8 mouse cellular contexts compared by ENCODE assay signal in genomic region chr19:37208986-37209385, GRCm38 (mm10). TPM values are rescaled to one million over a fixed set of nuclear protein-coding genes. Genes with fewer than 3 reads are reported as not detected.
DNase-seq lines count a peak whose midpoint lies in the region; ATAC-seq and TF ChIP-seq lines count a peak whose summit lies in the region.

No protein-coding gene starts in this region.

- WGBS in liver, adult 2 months = 6% methylated on average over 7 of the region's 7 CpGs
- WGBS in embryonic facial prominence, embryonic 12.5 days = 85% methylated on average over 7 of the region's 7 CpGs
- WGBS in intestine, postnatal 0 days = 35% methylated on average over 7 of the region's 7 CpGs
- WGBS in neural tube, embryonic 14.5 days = 74% methylated on average over 7 of the region's 7 CpGs

- peak overlapping the region; percentile 81 for H3K4me2 ChIP-seq in embryonic facial prominence, embryonic 12.5 days (replicated peaks)
- peak overlapping the region; percentile 98 for H3K4me2 ChIP-seq in intestine, postnatal 0 days (replicated peaks; ENCODE audit: low read depth)
- peak overlapping the region; percentile 91 for H3K4me2 ChIP-seq in neural tube, embryonic 14.5 days (ENCODE audit: low read depth, low read length)

- peaks cover 14% of the 10 kb centered on the region for H3K4me1 ChIP-seq in liver, adult 2 months (ENCODE audit: control insufficient read depth, insufficient read depth, low read length)
- peaks cover 11% of the 10 kb centered on the region for H3K4me1 ChIP-seq in embryonic facial prominence, embryonic 12.5 days
- H3K4me1 ChIP-seq in intestine, postnatal 0 days (replicated peaks; ENCODE audit: control insufficient read depth, insufficient read depth, low read length) = peaks cover 11% of the 10 kb centered on the region
- H3K4me1 ChIP-seq in neural tube, embryonic 14.5 days (ENCODE audit: control insufficient read depth, insufficient read depth, low read length) = peaks cover 15% of the 10 kb centered on the region

- peak; percentile 87 for DNase-seq in liver, adult 2 months (ENCODE audit: extremely low read depth, low read depth, low spot score)
- DNase-seq in liver = no peak
- DNase-seq in thymus, adult 18-20 months = no peak
- no peak for DNase-seq in layer of hippocampus, postnatal 10 days (ENCODE audit: low spot score in 2 of 2)
- DNase-seq in embryo, embryonic 11 days = no peak

- no peaks in the 10 kb centered on the region for H3K9me3 ChIP-seq in embryonic facial prominence, embryonic 12.5 days
- H3K9me3 ChIP-seq in intestine, postnatal 0 days (ENCODE audit: control insufficient read depth) = no peaks in the 10 kb centered on the region
- no peaks in the 10 kb centered on the region for H3K9me3 ChIP-seq in neural tube, embryonic 14.5 days (ENCODE audit: control insufficient read depth, low read length)

- TF ChIP-seq POLR2A in liver, adult 2 months (IDR thresholded peaks at IDR 0.05; ENCODE audit: extremely low read depth, insufficient read depth, low read length) = no peak

- H3K27ac ChIP-seq in liver, adult 2 months (replicated peaks; ENCODE audit: insufficient read depth, low read depth, low read length) = peak overlapping the region; percentile 99
- H3K27ac ChIP-seq in embryonic facial prominence, embryonic 12.5 days = no peak overlapping the region
- peak overlapping the region; percentile 50; the same call in 1 of the 2 replicates for H3K27ac ChIP-seq in intestine, postnatal 0 days (ENCODE audit: low read depth, low read length)
- H3K27ac ChIP-seq in neural tube, embryonic 14.5 days (ENCODE audit: low read depth, low read length) = no peak overlapping the region

- peak overlapping the region; percentile 92 for H3K4me3 ChIP-seq in liver, adult 2 months (ENCODE audit: insufficient read depth, low read depth, low read length)
- peak overlapping the region; percentile 91 for H3K4me3 ChIP-seq in embryonic facial prominence, embryonic 12.5 days
- H3K4me3 ChIP-seq in intestine, postnatal 0 days (ENCODE audit: low read depth, low read length) = peak overlapping the region; percentile 94
- H3K4me3 ChIP-seq in neural tube, embryonic 14.5 days (ENCODE audit: low read depth, low read length) = peak overlapping the region; percentile 99; the same call in 1 of the 2 replicates

- peak overlapping the region; percentile 46 for H3K9ac ChIP-seq in liver, adult 2 months (ENCODE audit: low read depth, low read length)
- no peak overlapping the region for H3K9ac ChIP-seq in embryonic facial prominence, embryonic 12.5 days
- H3K9ac ChIP-seq in intestine, postnatal 0 days (ENCODE audit: low read depth, low read length) = no peak overlapping the region
- no peak overlapping the region for H3K9ac ChIP-seq in neural tube, embryonic 14.5 days (replicated peaks; ENCODE audit: low read depth, low read length)

- H3K27me3 ChIP-seq in liver, adult 2 months (ENCODE audit: control insufficient read depth, insufficient read depth, low read length) = no peaks in the 10 kb centered on the region
- no peaks in the 10 kb centered on the region for H3K27me3 ChIP-seq in embryonic facial prominence, embryonic 12.5 days
- H3K27me3 ChIP-seq in intestine, postnatal 0 days (replicated peaks; ENCODE audit: control insufficient read depth, insufficient read depth, low read length) = no peaks in the 10 kb centered on the region
- no peaks in the 10 kb centered on the region for H3K27me3 ChIP-seq in neural tube, embryonic 14.5 days (ENCODE audit: control insufficient read depth, insufficient read depth, low read length)

- peaks cover 20% of the 10 kb centered on the region; the same call in 1 of the 2 replicates for H3K79me2 ChIP-seq in liver, adult 2 months (ENCODE audit: control insufficient read depth, insufficient read depth, low read length)

- TF ChIP-seq CTCF in liver, adult 2 months (IDR thresholded peaks at IDR 0.05; ENCODE audit: low read depth, low read length) = no peak
- no peak for TF ChIP-seq CTCF in intestine, postnatal 0 days (IDR thresholded peaks at IDR 0.05; ENCODE audit: low read depth)

- peaks cover 18% of the 10 kb centered on the region for H3K36me3 ChIP-seq in liver, adult 2 months (ENCODE audit: control insufficient read depth, insufficient read depth, low read length)
- peaks cover 28% of the 10 kb centered on the region for H3K36me3 ChIP-seq in embryonic facial prominence, embryonic 12.5 days
- H3K36me3 ChIP-seq in intestine, postnatal 0 days (ENCODE audit: control insufficient read depth, insufficient read depth) = peaks cover 6% of the 10 kb centered on the region; the same call in 1 of the 2 replicates
- peaks cover 5% of the 10 kb centered on the region for H3K36me3 ChIP-seq in neural tube, embryonic 14.5 days (ENCODE audit: control insufficient read depth, insufficient read depth, low read length)

- no peak for ATAC-seq in embryonic facial prominence, embryonic 12.5 days (ENCODE audit: insufficient number of reproducible peaks, insufficient read depth, low FRiP score, low TSS enrichment)
- ATAC-seq in intestine, postnatal 0 days = no peak; the same call in 1 of the 2 replicates
- ATAC-seq in neural tube, embryonic 14.5 days (ENCODE audit: low read depth) = no peak

RNA-seq across cellular contexts. Expression of gene Cpeb3, which starts 0.6 kb away (rescaled TPM):
- total RNA-seq in liver, adult 2 months (2014; rRNA removed) = 6.4 and 8.9 TPM in 2 replicates
- polyA plus RNA-seq in liver, adult 2 months (2012; rRNA removed) = 4.3 TPM in 2 replicates
- polyA plus RNA-seq in embryonic facial prominence, embryonic 12.5 days (2016; fragmentation: Nextera tagmentation; extraction: Ambion mirVana) = 1.0 and 1.3 TPM in 2 replicates
- polyA plus RNA-seq in intestine, postnatal 0 days (2015; fragmentation: Nextera tagmentation; extraction: Ambion mirVana) = 1.6 TPM in 2 replicates
- 13.3 and 14.7 TPM in 2 replicates for polyA plus RNA-seq in neural tube, embryonic 14.5 days (2014; fragmentation: Nextera tagmentation; extraction: Ambion mirVana)
- 10 to 100 TPM; 48.9 to 49.8 TPM for total RNA-seq in layer of hippocampus, postnatal 10 days (2021)

RNA-seq across cellular contexts. Expression of gene March5, which starts 1.6 kb away (rescaled TPM):
- 84.0 and 93.1 TPM in 2 replicates for total RNA-seq in liver, adult 2 months (2014; rRNA removed)
- 33.8 and 38.5 TPM in 2 replicates for polyA plus RNA-seq in liver, adult 2 months (2012; rRNA removed)
- polyA plus RNA-seq in embryonic facial prominence, embryonic 12.5 days (2016; fragmentation: Nextera tagmentation; extraction: Ambion mirVana) = 143 and 144 TPM in 2 replicates
- polyA plus RNA-seq in intestine, postnatal 0 days (2015; fragmentation: Nextera tagmentation; extraction: Ambion mirVana) = 44.9 and 45.6 TPM in 2 replicates
- polyA plus RNA-seq in neural tube, embryonic 14.5 days (2014; fragmentation: Nextera tagmentation; extraction: Ambion mirVana) = 121 and 126 TPM in 2 replicates
- total RNA-seq in layer of hippocampus, postnatal 10 days (2021) = 10 to 100 TPM; 93.2 to 94.8 TPM

Comparison
In these comparisons a context has a peak if more than half of its experiments do, and no peak if none do; other contexts are left out.
1. H3K27ac ChIP-seq: peak in liver, adult 2 months (single experiment) and intestine, postnatal 0 days (single experiment); none in embryonic facial prominence, embryonic 12.5 days (single experiment) and neural tube, embryonic 14.5 days (single experiment).
2. Peak in every context shown above with its lines, with median percentiles within 50 percentile points of each other: H3K4me3 ChIP-seq and H3K4me2 ChIP-seq.